Mouse (Mus musculus) lung, embryonic 15.5 days (tissue): ENCODE results near the gene Ephb6. TPM values are rescaled to one million over a fixed set of nuclear protein-coding genes. Genes with fewer than 3 reads are reported as not detected.

Experiments used
- ATAC-seq: fragments of 200-750 bp; cut with Nextera tagmentation; 2 replicates; pipeline ENCODE4 v1.8.0; 2017; ENCODE audit warnings: moderate number of reproducible peaks, borderline replicate concordance; ENCODE audit not compliant: low FRiP score, low TSS enrichment; ENCODE audit errors: extremely low read depth
- H3K27ac ChIP-seq: fragments of 300-500 bp; sonication (generic); 2 replicates; pipeline ENCODE4 v1.5.1; 2015; ENCODE audit warnings: moderate library complexity, mild to moderate bottlenecking, inconsistent platforms
- H3K27me3 ChIP-seq: fragments of 300-500 bp; sonication (generic); 2 replicates; pipeline ENCODE4 v1.6.1; 2015; ENCODE audit warnings: inconsistent platforms
- H3K36me3 ChIP-seq: fragments of 300-500 bp; sonication (generic); 2 replicates; pipeline ENCODE4 v1.6.1; 2015; ENCODE audit warnings: inconsistent platforms
- H3K4me1 ChIP-seq: fragments of 300-500 bp; sonication (generic); 2 replicates; pipeline ENCODE4 v1.6.1; 2015; ENCODE audit warnings: inconsistent platforms
- H3K4me2 ChIP-seq: fragments of 300-500 bp; sonication (generic); 2 replicates; pipeline ENCODE4 v1.6.1; 2015; ENCODE audit warnings: inconsistent platforms, mild to moderate bottlenecking, moderate library complexity
- H3K4me3 ChIP-seq: fragments of 300-500 bp; sonication (generic); 2 replicates; pipeline ENCODE4 v1.5.1; 2015; ENCODE audit warnings: mild to moderate bottlenecking, inconsistent platforms
- H3K9ac ChIP-seq: fragments of 300-500 bp; sonication (generic); 2 replicates; pipeline ENCODE4 v1.6.1; 2015; ENCODE audit warnings: inconsistent platforms
- H3K9me3 ChIP-seq: fragments of 300-500 bp; sonication (generic); 2 replicates; pipeline ENCODE4 v1.6.1; 2016; ENCODE audit warnings: inconsistent platforms
- WGBS: fragments of 180-500 bp; shearing (Covaris S2); methylation state at CpG from one replicate; pipeline ENCODE4 v1.1.7; 2015; 5-methylcytosine and 5-hydroxymethylcytosine counted together
- polyA plus RNA-seq: library from polyadenylated mRNA; unstranded; fragments of >200 nt; fragmentation: Nextera tagmentation; extraction: Ambion mirVana; gene quantifications from 2 replicates; pipeline ENCODE4 v1.2.1, GENCODE M21; 2015

Ephb6 gene
- polyA plus RNA-seq, 1 experiment from 2014 or later: 14.5 TPM

DNA sequence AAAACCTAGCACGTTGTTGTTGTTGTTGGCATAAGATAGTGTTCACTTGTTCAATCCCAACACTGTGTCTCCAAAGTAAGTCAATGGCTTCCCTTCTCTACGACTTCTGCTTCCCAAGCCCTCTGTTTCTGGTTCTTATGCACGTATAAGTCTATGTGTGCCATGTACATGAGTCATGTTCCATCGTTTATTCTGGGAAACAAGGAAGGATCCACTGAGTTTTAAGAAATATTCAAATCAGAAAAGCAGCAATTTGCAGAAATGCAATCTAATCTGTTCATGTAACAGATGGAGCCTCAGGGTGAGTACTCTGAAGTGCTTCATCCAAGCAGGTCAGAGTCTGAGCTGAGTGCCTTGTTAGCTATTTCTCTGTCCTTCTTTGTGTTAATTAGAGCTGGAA lies 26.3 kb downstream of the Ephb6 start:
- no peaks in the 10 kb centered on the region for H3K4me1 ChIP-seq
- H3K27me3 ChIP-seq: no peaks in the 10 kb centered on the region

DNA sequence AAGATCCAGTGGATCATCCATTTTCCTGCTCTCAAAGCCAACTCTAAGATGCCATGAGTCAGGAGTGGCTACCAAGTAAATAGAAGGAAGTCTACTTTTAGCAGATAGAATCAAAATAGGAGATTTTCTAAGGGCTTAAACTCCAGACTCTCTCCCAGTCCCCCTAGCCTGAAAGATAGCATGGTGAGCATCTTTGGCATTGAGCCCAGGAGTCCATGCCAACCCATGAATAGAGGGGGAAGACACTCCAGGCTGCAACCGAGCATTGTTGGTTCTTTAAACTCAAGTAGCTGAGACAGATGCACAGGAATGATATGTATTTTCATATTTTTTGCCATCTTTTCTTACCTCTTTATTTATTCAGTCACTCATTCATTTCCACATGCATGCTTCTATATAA lies 29.9 kb downstream of the Ephb6 start:
- no peaks in the 10 kb centered on the region for H3K9me3 ChIP-seq
- no peak overlapping the region for H3K9ac ChIP-seq
- WGBS: 20% methylated on average over 1 of the region's 1 CpGs
- H3K4me3 ChIP-seq: 0 out of 2 replicates have a peak overlapping the region, but pooled peaks have one; percentile 34
- H3K4me1 ChIP-seq: no peaks in the 10 kb centered on the region
- ATAC-seq: no peak
- no peak overlapping the region for H3K27ac ChIP-seq
- 0 out of 2 replicates have a peak overlapping the region, but pooled peaks have one; percentile 48 for H3K4me2 ChIP-seq
- H3K27me3 ChIP-seq: no peaks in the 10 kb centered on the region
- H3K36me3 ChIP-seq: no peaks in the 10 kb centered on the region

More for the DNA sequence above, 26.3 kb downstream of the Ephb6 start:
- ATAC-seq: no peak
- Histone ChIP-seq H3K4me3 (no peak overlapping the region), H3K27ac (no peak overlapping the region), H3K36me3 (no peaks in the 10 kb centered on the region), H3K4me2 (no peak overlapping the region), H3K9me3 (no peaks in the 10 kb centered on the region), H3K9ac (no peak overlapping the region)
- 70% methylated on average over 4 of the region's 4 CpGs for WGBS

DNA sequence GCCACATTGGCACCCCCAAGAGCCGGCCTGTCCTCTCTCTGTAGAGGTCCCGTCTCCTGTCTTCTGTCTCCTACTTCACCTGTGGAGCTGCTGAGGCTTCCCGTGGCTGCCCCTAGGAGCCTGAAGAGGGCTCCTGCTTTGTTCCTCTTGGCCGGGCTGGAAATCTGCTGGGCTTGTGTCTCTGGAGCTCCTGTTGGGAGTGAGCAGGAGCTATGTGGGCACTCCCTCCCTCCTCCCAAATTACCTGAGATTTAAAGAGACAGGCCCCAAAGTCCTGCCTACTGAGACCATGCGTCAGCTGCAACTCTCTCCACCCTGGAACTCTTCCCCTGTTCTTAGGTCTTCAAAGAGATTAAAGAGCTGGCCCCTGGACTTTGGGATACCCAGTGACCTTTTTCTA lies 30.9 kb downstream of the Ephb6 start, which contains the start of gene Trpv6:
Gene Trpv6 (minus strand): TSS at position 228 of the 400 bp plus-strand sequence.
- Histone ChIP-seq H3K9me3 (no peaks in the 10 kb centered on the region), H3K27ac (no peak within 1 kb of the TSS), H3K4me2 (peak within 1 kb of the TSS; percentile 48), H3K27me3 (no peaks in the 10 kb centered on the region), H3K36me3 (no peaks in the 10 kb centered on the region), H3K9ac (no peak within 1 kb of the TSS), H3K4me3 (peak within 1 kb of the TSS; percentile 34), H3K4me1 (no peaks in the 10 kb centered on the region)
- no peak; the same call in 1 of the 2 replicates for ATAC-seq
- 14% methylated on average over 5 of the region's 5 CpGs for WGBS

DNA sequence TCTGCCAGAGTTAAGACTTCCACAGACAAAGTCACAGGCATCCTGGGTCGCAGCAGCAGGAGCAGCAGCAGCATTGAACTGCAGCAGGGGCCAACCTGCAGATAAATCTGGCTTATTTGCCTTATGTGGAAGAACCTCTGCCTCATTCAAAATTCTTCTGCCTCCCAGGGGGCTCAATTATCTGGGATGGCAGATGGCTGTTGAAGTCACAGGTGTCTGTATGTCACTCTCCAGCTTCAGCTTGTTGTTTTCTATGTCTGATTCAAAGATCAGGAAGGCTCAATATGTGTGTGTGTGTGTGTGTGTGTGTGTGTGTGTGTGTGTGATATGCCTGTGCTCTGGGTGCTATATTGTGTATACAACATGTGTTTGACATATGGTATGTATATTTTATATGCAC lies 32.1 kb downstream of the Ephb6 start:
- H3K27me3 ChIP-seq: no peaks in the 10 kb centered on the region
- no peak for ATAC-seq
- H3K9ac ChIP-seq: no peak overlapping the region
- no peak overlapping the region for H3K4me2 ChIP-seq
- no peak overlapping the region for H3K27ac ChIP-seq
- no peak overlapping the region for H3K4me3 ChIP-seq
- 26% methylated on average over 1 of the region's 1 CpGs for WGBS
- no peaks in the 10 kb centered on the region for H3K36me3 ChIP-seq
- no peaks in the 10 kb centered on the region for H3K4me1 ChIP-seq
- H3K9me3 ChIP-seq: no peaks in the 10 kb centered on the region

DNA sequence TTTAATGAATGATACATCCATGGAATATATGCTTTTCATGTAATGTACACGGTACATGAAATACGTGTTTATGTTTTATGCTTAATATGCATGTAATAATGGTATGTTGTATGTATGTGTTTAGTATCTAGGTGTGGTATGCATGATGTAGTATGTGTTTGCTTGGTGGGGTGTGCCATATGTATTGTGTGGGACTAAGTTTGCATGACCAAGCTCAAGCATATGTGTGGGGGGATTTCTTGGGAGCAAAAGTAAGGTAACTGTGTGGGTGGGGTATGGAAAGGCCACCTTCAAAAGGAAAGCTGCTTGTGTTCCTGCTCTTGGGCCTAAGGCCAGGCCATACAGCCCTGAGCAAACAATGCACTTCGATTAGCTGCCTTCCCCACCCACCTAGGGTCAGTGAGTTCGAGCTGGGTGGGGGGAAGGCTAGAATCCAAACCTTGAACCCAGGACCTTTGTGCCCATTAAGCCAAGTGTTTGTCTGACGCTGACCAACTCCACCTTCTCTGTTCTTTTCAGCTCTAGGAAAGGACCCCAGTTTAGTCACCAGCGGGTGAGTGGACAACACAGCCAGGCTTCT lies 32.7 kb downstream of the Ephb6 start:
- no peak for ATAC-seq
- Histone ChIP-seq H3K4me3 (no peak overlapping the region), H3K36me3 (no peaks in the 10 kb centered on the region), H3K9me3 (no peaks in the 10 kb centered on the region), H3K27ac (no peak overlapping the region), H3K4me1 (no peaks in the 10 kb centered on the region), H3K4me2 (no peak overlapping the region), H3K9ac (no peak overlapping the region), H3K27me3 (no peaks in the 10 kb centered on the region)
- 62% methylated on average over 6 of the region's 6 CpGs for WGBS

DNA sequence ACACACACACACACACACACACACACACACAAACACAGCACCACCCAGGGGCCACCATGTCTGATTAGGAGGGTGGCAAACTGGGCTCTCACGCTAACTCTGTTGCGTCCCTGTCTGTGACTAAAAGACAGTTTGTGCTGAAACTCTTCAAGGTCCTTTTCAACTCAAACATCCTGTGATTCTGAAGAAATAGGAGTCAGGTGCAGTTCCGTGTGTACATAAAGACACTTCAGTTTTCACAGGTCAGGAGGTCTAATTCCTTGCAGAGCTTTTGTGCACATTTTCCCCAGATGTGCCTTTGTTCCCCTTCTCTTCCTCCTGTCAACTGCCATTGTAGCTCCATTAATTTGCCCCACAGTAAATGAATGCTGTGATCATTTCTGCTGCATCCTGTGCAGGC lies 35.2 kb downstream of the Ephb6 start:
- WGBS: 46% methylated on average over 3 of the region's 3 CpGs
- Histone ChIP-seq H3K4me2 (no peak overlapping the region), H3K4me1 (no peaks in the 10 kb centered on the region), H3K9me3 (no peaks in the 10 kb centered on the region), H3K9ac (no peak overlapping the region), H3K27me3 (no peaks in the 10 kb centered on the region), H3K4me3 (no peak overlapping the region), H3K36me3 (no peaks in the 10 kb centered on the region), H3K27ac (no peak overlapping the region; the same call in 1 of the 2 replicates)
- ATAC-seq: no peak

DNA sequence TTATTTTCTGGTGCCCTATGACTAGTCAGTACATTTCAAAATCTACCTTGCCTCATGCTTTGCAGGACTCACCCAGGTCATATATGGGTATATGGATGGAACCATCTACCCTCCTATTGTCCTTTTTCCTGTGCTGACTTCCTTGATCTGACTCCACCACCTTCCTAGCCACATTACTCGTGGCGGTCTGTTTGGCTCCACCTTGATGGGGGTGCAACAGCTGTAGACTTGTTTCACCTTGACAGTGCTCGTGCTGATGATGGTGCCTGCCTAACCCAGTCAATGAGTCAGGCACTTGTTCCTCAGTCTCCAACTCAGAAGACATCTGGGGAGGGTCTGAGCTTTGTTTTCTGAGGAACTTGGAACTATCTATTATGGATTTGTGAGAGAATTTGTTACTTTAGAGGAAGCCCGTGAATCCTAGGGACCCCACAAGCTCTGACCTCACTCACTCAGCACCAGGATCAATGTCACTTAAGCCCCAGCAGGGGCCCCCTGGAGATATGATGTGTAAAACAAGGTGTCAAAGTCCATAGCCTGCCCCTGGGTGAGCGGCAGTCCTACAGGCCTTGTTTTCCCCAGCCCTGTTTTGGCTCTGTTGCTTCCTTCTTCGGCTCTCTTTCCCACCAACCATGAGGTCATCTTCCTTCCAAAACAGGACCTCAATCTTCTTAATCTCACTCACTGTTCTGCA lies 36.0 kb downstream of the Ephb6 start:
- Histone ChIP-seq H3K27ac (no peak overlapping the region), H3K27me3 (no peaks in the 10 kb centered on the region), H3K36me3 (no peaks in the 10 kb centered on the region), H3K9ac (no peak overlapping the region), H3K4me1 (no peaks in the 10 kb centered on the region), H3K4me3 (no peak overlapping the region), H3K4me2 (no peak overlapping the region), H3K9me3 (no peaks in the 10 kb centered on the region)
- no peak for ATAC-seq
- WGBS: 62% methylated on average over 6 of the region's 6 CpGs

DNA sequence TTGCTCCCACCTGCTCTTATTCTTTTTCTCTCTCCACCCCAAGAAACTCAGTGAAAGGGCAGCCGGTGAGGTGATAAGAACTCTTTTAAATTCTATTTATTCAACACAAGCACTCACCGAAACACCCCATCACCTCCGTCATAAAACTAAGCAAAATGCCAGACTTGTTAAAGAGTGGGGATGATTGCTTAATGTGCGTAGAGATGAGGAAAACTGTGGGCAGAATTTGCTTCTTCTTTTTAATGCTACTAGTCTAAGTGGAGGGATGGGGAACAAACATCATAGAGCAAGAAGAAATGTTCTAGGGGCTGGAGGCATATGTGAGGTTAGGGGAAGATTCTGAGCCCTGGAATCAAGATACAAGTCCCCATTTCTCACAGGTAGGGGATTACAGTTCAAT lies 37.5 kb downstream of the Ephb6 start:
- Histone ChIP-seq H3K27me3 (no peaks in the 10 kb centered on the region), H3K4me2 (no peak overlapping the region), H3K27ac (peak overlapping the region; percentile 37; the same call in 1 of the 2 replicates), H3K4me3 (no peak overlapping the region), H3K9me3 (no peaks in the 10 kb centered on the region), H3K36me3 (no peaks in the 10 kb centered on the region), H3K4me1 (no peaks in the 10 kb centered on the region), H3K9ac (no peak overlapping the region)
- no peak for ATAC-seq
- 46% methylated on average over 4 of the region's 4 CpGs for WGBS

DNA sequence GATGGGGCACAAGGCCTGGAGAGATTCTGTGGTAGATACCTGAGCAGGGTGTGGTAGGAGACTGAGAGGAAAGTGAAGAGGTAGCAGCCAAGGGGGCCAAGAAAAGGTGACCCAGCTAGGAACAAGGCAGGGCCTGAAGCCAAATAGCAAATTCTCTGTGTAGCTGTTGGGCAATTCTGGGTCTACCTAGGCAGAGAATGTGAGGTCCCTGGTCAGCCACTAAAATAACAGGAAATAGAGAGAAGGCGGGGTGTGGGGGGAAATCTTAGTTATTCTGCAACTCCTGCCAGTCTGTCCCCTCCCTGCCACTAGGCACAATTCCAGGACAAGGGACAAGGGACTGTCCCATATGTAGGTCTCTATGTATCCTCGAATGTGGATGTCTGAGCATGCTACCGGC lies 37.9 kb downstream of the Ephb6 start:
- Histone ChIP-seq H3K4me1 (no peaks in the 10 kb centered on the region), H3K9ac (no peak overlapping the region), H3K36me3 (no peaks in the 10 kb centered on the region), H3K9me3 (no peaks in the 10 kb centered on the region), H3K4me2 (no peak overlapping the region), H3K27ac (peak overlapping the region; percentile 37; the same call in 1 of the 2 replicates), H3K27me3 (no peaks in the 10 kb centered on the region), H3K4me3 (no peak overlapping the region)
- WGBS: 79% methylated on average over 3 of the region's 3 CpGs
- peak; percentile 31 for ATAC-seq

DNA sequence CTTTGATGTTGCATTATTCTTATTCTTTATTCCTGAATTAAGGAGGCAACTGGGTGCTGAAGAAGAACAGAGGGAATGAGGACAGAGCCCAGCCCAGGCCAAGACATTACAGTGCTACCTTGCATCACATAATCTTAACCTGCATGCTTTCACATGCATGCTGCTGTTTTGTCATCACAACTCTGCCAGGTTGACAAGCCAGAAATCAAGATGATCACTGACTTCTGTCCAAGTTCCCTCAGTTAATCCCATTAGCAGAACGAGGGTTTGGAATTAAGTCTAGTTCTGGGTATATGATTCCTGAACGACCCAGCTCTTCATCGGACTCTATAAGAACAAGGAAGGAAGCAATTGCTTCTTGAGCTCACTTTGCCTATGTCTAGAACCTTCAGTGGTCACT lies 40.9 kb downstream of the Ephb6 start:
- no peak overlapping the region for H3K9ac ChIP-seq
- WGBS: 85% methylated on average over 3 of the region's 3 CpGs
- no peak overlapping the region for H3K27ac ChIP-seq
- no peaks in the 10 kb centered on the region for H3K36me3 ChIP-seq
- H3K4me3 ChIP-seq: no peak overlapping the region
- no peaks in the 10 kb centered on the region for H3K27me3 ChIP-seq
- H3K9me3 ChIP-seq: no peaks in the 10 kb centered on the region
- H3K4me2 ChIP-seq: no peak overlapping the region
- no peaks in the 10 kb centered on the region for H3K4me1 ChIP-seq
- ATAC-seq: no peak

DNA sequence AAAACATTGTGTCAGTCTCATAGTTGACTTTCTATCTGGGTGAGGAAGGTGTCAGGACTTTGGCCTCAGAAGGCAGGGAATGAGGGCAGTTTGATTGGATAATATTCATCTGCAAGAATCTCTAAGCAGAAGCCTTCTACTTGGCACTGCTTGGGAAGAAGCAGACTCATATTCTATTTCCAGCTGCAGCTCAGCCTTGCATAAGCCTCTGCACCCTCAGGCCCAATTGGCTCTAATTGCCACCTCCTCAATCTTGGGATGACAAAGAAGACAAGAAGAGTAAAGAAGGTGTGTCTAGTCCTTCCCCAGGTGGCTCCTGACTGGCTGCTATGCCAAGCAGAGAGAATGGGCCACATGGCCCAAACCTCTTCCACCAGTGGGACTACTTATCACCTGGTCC lies 41.4 kb downstream of the Ephb6 start:
- no peaks in the 10 kb centered on the region for H3K4me1 ChIP-seq
- ATAC-seq: no peak
- H3K4me3 ChIP-seq: no peak overlapping the region
- no peak overlapping the region for H3K4me2 ChIP-seq
- no peaks in the 10 kb centered on the region for H3K9me3 ChIP-seq
- H3K9ac ChIP-seq: no peak overlapping the region
- H3K27me3 ChIP-seq: no peaks in the 10 kb centered on the region
- H3K36me3 ChIP-seq: no peaks in the 10 kb centered on the region
- H3K27ac ChIP-seq: no peak overlapping the region

DNA sequence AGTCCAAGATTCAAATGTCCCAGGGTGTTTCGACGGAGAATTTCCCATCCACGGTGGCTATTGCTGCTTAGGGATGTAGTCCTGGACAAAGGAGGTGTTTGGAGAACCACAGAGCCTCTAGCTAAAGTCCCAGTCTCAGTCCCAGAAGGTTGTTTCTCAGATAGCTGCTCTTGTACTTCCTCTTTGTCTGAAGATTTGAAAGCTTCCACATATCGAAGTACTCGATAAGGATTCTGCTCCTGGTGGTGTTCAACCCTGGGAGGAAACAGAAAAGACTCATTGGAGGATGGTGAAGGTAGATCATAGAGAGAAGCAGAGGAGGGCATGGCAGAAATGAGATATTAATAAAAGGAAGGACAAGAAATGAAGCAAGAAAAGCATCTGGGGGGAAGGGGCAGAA lies 47.9 kb downstream of the Ephb6 start:
- Histone ChIP-seq H3K27me3 (no peaks in the 10 kb centered on the region), H3K9ac (no peak overlapping the region), H3K9me3 (no peaks in the 10 kb centered on the region), H3K4me2 (no peak overlapping the region), H3K4me1 (no peaks in the 10 kb centered on the region), H3K27ac (no peak overlapping the region), H3K4me3 (no peak overlapping the region), H3K36me3 (no peaks in the 10 kb centered on the region)
- WGBS: 87% methylated on average over 5 of the region's 5 CpGs
- ATAC-seq: no peak
